Mouse (Mus musculus): Measurements from ENCODE around the gene Nlrp10. TPM values are rescaled to one million over a fixed set of nuclear protein-coding genes. Genes with fewer than 3 reads are reported as not detected.
A peak's percentile ranks its signal among the peaks of the same experiment; 100 is the strongest.

Nlrp10 gene
- total RNA-seq (2017) = 7.6 and 8.3 TPM in 2 replicates

DNA sequence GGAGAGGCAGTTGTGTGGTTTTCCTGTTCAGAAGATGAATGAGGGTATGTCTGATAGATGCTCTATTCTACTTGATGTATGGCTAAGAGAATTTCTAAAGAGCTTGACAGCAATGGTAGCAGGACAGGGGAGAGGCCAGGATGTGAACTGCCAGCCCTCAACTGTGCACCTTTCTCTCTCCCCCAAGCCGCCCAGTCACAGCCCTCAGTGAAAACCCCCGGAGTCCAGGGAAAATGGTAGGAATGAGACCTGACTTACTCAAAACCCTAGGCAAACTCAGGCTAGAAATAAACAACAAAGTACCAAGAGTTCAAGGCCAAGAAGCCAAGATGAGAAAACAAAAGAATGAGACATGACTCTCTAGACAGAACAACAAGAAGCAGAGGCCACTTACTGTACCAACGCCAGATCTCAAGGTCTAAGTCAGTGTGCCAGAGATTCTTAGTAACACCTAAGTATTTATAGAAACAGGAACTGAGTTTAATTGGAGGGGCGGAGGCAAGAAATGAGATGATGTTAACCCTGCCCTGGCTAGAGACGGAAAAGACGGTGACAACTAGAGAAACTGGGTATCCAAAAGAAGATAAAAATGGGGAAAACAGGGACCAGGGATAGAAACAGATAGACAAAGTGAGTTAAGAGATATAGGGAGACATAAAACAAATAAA is at the start of gene Nlrp10:
Gene Nlrp10, minus strand, starts transcription at position 453 of the 668 bp plus-strand sequence.
- ATAC-seq (replicated peaks in 1 of 2; ENCODE audit: insufficient read depth in 1 of 2, low FRiP score in 2 of 2, low TSS enrichment in 1 of 2, low read depth in 1 of 2, poor library complexity in 2 of 2, severe bottlenecking in 2 of 2) = peak; percentile 57 to 59

DNA sequence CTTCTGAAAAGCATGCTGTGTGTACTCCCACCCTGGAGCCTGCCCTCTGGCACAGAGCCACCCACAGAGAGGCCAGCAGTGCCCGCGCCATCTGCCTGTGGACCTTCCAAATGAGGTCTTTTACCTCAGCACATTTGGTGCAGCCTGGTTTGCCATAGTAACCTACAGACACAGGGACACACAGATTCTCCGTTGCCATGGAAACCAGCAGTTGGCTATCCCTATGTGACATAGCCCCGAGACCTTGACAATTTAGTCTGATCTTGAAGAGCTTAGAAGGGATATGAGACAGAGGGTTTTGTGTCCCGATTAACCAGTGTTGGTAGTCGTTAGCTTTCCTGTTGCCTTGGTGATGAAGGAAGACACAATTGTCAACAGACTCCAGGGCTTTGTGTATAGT is 42.3 kb upstream of the Nlrp10 start:
- ATAC-seq (replicated peaks in 1 of 2; ENCODE audit: insufficient read depth in 1 of 2, low FRiP score in 2 of 2, low TSS enrichment in 1 of 2, low read depth in 1 of 2, poor library complexity in 2 of 2, severe bottlenecking in 2 of 2) = no peak

DNA sequence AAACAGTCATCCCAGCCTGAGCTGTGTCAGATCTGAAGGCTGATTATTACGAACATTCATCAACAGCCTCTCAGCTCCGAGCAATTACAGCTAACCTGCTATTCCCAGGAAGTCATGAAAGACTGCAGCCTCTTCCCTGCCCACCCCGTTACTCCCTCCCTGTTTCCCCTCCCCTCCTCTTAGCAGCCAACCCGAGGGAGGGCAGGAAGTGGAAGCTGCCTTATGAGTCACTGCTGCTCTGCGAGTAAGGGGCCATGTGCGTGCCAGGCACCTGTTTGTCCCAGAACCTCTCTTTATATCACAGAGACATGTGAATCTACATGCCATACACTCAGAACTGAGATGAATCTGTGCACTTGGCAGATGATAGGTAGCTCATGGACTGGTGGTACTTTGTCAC is 38.2 kb upstream of the Nlrp10 start:
- ATAC-seq (replicated peaks in 1 of 2; ENCODE audit: insufficient read depth in 1 of 2, low FRiP score in 2 of 2, low TSS enrichment in 1 of 2, low read depth in 1 of 2, poor library complexity in 2 of 2, severe bottlenecking in 2 of 2) = no peak

DNA sequence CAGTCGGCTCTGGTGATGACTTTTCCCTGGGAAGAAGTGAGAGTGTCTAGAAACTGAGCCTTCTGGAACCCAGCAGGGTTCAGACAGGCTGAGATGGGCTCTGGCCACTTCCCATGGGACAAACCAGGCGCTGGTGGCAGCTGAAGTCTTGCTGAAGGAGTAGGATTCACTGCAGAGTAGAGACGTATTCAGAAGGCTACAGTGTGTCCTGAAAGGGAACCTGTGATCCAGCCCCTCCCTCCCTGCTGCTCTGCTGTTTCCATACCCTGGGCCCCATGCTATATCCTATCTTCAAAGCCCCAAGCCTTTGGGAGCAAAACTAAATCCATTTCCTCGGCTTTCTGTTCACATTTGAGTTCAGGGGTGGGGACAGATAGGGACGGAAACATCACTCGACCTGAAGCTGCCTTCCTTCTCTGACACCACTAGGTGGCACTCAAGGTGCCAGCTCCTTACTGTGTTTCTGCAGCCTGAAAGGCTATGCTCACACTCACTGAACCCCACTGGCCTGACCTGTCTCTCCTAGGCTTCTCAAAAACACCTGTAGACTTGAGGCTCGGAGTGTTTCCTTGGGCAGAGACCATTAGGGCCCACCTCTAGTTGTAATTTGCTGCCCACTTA is 36.9 kb upstream of the Nlrp10 start:
- peak; percentile 90 to 94 for ATAC-seq (replicated peaks in 1 of 2; ENCODE audit: insufficient read depth in 1 of 2, low FRiP score in 2 of 2, low TSS enrichment in 1 of 2, low read depth in 1 of 2, poor library complexity in 2 of 2, severe bottlenecking in 2 of 2)

DNA sequence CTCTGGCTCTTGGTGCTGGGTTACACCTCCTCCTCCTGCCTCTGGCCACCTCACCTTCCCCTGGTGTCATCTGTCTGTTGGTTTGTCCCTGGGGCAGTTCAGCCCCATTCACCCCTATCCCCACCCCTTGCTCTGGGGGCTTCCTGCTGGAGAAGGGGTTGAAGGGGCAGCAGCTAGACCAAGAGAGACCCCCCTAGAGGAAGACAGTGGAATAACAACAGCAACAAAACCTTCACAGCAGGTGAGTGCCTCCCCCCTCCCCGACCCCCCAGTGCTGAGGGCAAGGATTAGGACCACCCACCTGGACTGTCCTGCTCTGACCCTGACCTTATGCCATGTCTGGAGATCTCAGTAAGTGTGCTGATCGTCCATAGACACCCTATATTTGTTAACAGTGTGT is 36.0 kb upstream of the Nlrp10 start:
- no peak; a peak in 1 of 4 replicates for ATAC-seq (replicated peaks in 1 of 2; ENCODE audit: insufficient read depth in 1 of 2, low FRiP score in 2 of 2, low TSS enrichment in 1 of 2, low read depth in 1 of 2, poor library complexity in 2 of 2, severe bottlenecking in 2 of 2)

DNA sequence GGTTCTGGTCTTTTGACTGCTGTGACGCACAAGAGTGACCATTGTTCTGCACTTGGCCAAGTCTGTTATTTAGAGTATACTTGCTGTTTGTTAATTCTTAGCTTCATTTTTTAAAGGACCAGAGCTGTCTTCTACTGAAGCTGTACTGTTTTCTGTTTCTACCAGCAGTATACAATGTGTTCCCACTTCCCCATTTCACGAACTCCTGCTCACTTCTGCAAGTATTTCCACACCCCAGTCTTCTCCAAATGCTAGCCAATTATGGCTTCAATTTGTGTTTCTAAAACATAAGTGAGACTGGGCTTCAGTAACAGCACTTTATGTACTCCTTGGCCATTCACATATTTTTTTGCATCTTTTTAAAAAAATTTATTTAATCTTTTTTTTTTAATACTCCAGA is 27.8 kb upstream of the Nlrp10 start:
- no peak for ATAC-seq (replicated peaks in 1 of 2; ENCODE audit: insufficient read depth in 1 of 2, low FRiP score in 2 of 2, low TSS enrichment in 1 of 2, low read depth in 1 of 2, poor library complexity in 2 of 2, severe bottlenecking in 2 of 2)

DNA sequence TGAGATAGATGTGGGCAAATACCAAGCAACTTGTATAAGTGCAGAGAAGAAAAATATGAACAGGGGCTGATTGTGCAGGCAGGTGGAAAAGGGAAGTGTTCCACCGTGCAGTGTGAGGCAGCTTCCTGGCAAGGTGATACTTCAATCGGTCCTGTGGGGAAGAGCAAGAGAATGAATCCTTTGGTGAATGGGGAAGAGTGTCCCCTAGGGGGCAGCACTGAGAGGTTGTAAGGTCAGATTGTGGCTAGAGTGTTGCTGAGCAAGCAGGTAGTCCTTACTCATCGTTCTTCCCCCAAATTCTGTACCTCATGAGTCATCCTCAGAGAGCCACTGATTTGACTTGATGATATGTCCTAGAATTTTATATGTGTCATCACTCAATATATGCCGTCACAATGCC is 24.2 kb upstream of the Nlrp10 start:
- ATAC-seq (replicated peaks in 1 of 2; ENCODE audit: insufficient read depth in 1 of 2, low FRiP score in 2 of 2, low TSS enrichment in 1 of 2, low read depth in 1 of 2, poor library complexity in 2 of 2, severe bottlenecking in 2 of 2) = peak in 1 of 2 experiments; percentile 44; a peak in 1 of 4 replicates

DNA sequence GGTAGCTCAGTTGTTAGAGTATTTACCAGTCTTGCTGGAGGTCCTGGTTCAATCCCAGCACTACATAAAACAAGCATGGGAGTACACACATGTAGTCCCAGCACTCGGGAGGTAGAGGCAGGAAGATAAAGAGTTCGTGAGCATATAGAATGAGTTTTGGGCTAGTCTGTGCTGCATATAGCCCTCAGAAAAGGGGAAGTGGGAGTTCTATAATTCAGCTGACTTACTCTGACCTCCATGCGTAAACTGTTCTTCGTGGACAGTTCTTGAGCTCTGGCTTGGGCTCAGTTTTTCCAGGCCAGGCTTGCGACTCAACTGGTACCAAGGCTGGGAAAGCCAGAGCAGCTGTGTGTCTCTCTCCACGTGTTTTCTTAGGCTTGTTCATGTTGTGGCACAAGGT is 22.8 kb upstream of the Nlrp10 start:
- no peak for ATAC-seq (replicated peaks in 1 of 2; ENCODE audit: insufficient read depth in 1 of 2, low FRiP score in 2 of 2, low TSS enrichment in 1 of 2, low read depth in 1 of 2, poor library complexity in 2 of 2, severe bottlenecking in 2 of 2)

DNA sequence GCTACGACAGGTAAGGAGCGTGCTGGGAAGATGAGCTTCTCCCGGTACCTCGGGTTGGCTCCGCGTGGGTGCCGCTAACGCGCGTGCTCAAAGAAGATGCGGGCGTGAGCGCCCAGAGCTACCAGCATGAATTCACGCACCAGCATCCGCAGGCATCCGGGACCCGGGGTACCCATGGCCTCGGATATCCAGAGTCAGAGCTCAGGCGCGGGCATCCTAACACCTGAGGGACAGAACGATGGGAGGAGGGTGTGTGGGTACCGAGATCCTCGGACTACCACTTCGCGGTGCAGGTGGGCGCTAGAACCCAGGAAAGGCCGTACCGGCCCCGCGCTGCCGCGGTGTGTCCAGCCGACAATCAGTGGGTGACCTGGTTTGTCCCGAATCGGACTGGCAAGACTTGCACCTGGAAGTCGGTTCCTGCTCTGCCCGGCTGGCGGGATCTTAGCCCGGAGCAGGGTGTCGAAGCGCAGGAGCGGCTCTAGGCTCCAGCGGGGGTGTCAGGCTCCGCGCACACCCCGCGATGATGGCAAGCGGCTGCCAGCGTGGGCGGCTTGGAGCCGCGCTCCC is 20.9 kb upstream of the Nlrp10 start:
- peak; percentile 22 to 34; a peak in 1 of 4 replicates for ATAC-seq (replicated peaks in 1 of 2; ENCODE audit: insufficient read depth in 1 of 2, low FRiP score in 2 of 2, low TSS enrichment in 1 of 2, low read depth in 1 of 2, poor library complexity in 2 of 2, severe bottlenecking in 2 of 2)

DNA sequence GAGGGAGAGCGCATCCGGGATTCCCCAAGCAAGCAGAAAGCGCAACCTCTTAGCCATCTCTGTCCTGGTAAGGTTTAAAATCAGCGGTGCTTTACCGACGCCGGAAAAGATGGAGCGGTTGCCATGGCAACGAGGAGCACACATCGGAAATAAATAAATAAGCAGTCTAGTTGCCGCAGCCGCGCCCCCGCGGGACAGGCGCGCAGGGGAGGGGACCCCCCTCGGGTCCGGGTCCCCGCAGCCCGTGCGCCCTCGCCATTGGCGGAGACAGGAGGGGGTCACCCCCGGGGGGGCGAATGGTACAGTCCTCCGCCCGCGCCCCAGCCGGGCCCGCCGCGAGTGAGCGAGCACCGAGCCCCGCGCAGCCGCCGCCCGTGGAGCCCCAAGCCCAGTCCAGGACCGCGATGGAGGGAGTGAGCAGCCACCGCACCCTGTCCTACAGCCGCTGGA is 20.4 kb upstream of the Nlrp10 start, which contains the start of gene Tub:
Gene Tub, plus strand, starts transcription at position 27 of the 450 bp plus-strand sequence.
- ATAC-seq (replicated peaks in 1 of 2; ENCODE audit: insufficient read depth in 1 of 2, low FRiP score in 2 of 2, low TSS enrichment in 1 of 2, low read depth in 1 of 2, poor library complexity in 2 of 2, severe bottlenecking in 2 of 2) = peak; percentile 12 to 55; a peak in 2 of 4 replicates

DNA sequence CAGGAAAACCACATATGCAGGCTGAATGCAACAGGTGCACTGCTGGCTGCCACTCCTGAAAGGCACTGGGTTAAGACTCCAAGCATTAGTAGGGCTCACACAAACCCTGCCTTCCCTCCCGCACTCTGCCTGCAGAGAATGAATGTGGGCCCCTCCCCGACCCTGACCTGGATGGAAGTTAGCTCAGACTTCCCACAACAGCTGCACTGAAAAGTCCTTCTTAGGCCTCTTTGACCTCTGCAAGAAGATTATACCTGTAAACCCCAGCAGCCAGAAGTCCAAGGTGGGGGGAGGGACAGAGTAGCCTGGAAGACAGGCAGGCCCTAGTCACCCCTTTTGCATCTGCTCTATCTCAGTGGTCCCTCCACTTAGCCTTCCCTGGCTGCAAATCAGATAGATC is 19.3 kb upstream of the Nlrp10 start:
- ATAC-seq (replicated peaks in 1 of 2; ENCODE audit: insufficient read depth in 1 of 2, low FRiP score in 2 of 2, low TSS enrichment in 1 of 2, low read depth in 1 of 2, poor library complexity in 2 of 2, severe bottlenecking in 2 of 2) = no peak

DNA sequence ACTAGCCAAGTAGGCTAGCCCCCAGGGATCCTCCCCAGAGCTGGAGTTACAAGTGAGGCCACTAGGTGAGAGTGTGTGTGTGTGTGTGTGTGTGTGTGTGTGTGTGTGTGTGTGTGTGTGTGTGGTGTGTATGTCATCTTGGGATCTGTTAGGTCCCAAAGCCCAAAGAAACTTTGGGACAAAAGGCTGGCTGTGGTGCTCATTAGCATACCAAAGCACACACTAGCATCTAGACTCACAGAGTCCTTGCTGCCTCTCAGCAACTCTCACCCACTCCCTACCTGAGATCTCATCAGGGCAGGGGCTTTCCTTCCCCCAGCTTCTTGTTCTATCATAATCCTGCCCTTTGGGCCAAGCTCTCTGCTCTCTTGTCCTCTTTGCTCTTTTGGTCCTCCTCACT is 18.6 kb upstream of the Nlrp10 start:
- ATAC-seq (replicated peaks in 1 of 2; ENCODE audit: insufficient read depth in 1 of 2, low FRiP score in 2 of 2, low TSS enrichment in 1 of 2, low read depth in 1 of 2, poor library complexity in 2 of 2, severe bottlenecking in 2 of 2) = no peak

DNA sequence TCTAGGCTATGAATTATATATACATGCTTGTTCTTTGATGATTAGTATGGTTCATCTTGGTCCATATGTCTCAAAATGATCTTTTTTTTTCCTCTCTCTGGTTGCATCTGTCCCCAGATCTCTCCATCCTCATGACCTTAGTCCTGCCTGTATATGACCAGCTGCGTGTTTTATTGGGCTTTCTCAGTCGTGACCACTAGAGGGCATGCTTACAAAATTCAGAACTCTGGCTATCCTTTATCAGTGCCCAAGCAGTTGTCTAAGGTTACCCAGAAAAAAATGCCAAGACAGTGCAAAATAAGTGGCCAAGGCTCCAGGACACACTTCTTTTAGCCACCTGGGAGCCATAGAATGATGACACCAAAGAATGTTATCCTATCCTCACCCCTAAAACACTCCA is 14.0 kb upstream of the Nlrp10 start:
- ATAC-seq (replicated peaks in 1 of 2; ENCODE audit: insufficient read depth in 1 of 2, low FRiP score in 2 of 2, low TSS enrichment in 1 of 2, low read depth in 1 of 2, poor library complexity in 2 of 2, severe bottlenecking in 2 of 2) = peak; percentile 77 to 78

DNA sequence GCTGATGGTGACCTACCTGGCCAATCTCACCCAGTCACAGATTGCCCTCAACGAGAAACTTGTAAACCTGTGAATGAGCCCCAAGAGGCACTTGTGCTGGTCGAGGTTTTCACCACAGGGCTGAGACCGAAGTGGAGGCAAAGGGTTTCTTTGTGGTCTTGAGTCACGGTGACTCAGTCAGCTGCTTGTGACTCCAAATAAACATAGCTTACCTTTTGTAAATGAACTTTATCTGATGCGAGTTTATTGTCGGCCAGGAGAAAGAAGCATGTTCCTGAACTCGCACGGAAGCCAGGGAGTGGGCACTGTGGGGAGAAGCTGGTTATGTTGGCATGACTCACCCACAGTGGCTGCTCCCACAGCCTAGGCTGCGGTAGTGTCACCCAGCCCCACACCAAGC is 11.5 kb upstream of the Nlrp10 start:
- ATAC-seq (replicated peaks in 1 of 2; ENCODE audit: insufficient read depth in 1 of 2, low FRiP score in 2 of 2, low TSS enrichment in 1 of 2, low read depth in 1 of 2, poor library complexity in 2 of 2, severe bottlenecking in 2 of 2) = no peak

DNA sequence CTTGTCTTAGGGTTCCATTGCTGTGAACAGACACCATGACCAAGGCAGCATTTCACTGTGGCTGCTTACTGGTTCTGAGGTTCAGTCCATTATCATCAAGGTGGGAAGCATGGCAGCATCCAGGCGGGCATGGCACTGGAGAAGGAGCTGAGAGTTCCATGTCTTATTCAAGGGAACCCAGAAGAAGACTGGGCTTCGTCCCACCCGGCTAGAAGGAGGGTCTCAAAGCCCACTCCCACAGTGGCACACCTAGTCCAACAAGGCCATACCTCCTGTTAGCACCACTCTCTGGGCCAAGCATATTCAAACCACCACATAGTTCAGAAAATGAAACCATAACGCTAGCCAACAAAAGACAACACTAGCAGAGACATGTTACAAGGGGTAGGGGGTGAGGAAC is 6.6 kb upstream of the Nlrp10 start:
- ATAC-seq (replicated peaks in 1 of 2; ENCODE audit: insufficient read depth in 1 of 2, low FRiP score in 2 of 2, low TSS enrichment in 1 of 2, low read depth in 1 of 2, poor library complexity in 2 of 2, severe bottlenecking in 2 of 2) = no peak

DNA sequence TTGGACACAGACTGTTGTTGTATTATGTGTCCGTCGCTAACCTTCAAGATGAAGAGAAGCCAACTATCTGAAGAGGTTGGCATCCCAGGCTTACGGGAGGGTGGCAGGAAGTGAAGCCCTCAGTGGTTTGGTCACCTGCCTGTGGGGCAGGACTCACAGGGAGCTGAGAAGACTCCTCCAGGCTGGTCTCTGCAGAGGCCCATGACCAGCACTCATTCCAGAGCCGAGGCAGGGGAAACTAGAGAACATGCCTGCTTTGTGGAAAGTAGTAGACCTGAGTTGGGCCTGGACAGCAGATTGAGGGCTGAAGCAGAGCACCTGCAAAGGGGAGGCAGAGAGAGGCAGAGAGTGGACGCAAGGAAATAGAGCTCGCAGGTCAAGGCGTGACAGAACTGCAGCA is 5.4 kb upstream of the Nlrp10 start:
- no peak for ATAC-seq (replicated peaks in 1 of 2; ENCODE audit: insufficient read depth in 1 of 2, low FRiP score in 2 of 2, low TSS enrichment in 1 of 2, low read depth in 1 of 2, poor library complexity in 2 of 2, severe bottlenecking in 2 of 2)

DNA sequence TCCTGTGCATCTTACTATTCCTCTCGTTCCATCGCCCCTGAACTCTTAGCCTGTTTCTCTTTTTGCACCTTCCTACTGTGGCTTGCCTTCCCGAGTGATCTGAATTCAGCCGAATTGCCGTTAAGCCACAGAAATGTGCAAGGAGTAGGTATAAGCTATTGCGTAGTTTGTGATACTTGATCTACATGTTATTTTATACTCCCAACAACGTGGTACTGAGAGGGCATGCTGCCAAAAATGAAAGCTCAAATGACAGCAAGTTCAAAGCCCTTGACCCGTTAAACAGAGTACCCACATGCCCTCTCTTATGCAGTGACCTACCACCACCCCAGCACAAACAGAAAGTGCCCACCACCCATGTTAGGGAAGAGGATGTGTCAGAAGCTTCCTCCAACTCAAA is 4.9 kb upstream of the Nlrp10 start:
- ATAC-seq (replicated peaks in 1 of 2; ENCODE audit: insufficient read depth in 1 of 2, low FRiP score in 2 of 2, low TSS enrichment in 1 of 2, low read depth in 1 of 2, poor library complexity in 2 of 2, severe bottlenecking in 2 of 2) = no peak

DNA sequence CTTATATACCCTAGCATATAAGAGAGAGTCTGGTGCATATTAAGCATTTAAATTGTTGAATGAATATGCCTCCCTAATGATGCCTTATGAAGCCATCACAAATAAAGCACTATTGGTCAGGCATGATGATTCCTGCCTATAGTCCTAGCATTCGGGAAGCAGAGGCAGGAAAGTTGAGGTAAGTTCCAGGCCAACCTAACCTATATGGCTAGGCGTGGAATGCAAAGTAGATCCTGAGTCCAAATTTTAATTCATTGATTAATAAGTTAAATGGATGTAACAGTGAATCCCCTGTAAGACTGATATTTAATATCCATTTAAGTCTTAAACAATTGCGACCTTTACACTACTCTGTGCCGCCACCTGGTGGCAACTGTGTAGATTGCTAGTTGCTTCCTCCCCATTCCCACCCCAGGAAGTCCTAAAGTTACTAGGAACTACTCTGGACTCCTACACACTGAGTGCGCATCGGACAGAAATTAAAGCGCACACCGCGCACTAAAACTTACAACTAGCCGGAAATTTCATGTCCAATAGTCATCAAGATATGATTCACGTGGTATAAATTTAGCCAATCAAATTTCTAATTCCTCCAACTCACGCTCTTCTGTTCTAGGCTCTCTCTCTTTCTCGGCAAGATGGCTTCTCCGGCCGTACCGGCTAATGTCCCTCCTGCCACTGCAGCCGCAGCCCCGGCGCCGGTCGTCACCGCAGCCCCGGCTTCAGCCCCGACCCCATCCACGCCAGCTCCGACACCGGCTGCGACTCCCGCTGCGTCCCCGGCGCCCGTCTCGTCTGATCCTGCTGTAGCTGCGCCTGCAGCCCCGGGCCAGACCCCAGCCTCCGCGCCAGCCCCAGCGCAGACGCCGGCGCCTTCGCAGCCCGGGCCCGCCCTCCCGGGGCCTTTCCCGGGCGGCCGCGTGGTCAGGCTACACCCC is 4.1 kb upstream of the Nlrp10 start, which contains the start of gene Eif3f:
Gene Eif3f, plus strand, starts transcription at position 624 of the 938 bp plus-strand sequence.
- peak; percentile 90 to 95 for ATAC-seq (replicated peaks in 1 of 2; ENCODE audit: insufficient read depth in 1 of 2, low FRiP score in 2 of 2, low TSS enrichment in 1 of 2, low read depth in 1 of 2, poor library complexity in 2 of 2, severe bottlenecking in 2 of 2)
